Mouse (Mus musculus): ENCODE results near the gene Klhdc8b. TPM values are rescaled to one million over a fixed set of nuclear protein-coding genes. Genes with fewer than 3 reads are reported as not detected.

Klhdc8b gene
- total RNA-seq, 1 experiment = 6.6 TPM

DNA sequence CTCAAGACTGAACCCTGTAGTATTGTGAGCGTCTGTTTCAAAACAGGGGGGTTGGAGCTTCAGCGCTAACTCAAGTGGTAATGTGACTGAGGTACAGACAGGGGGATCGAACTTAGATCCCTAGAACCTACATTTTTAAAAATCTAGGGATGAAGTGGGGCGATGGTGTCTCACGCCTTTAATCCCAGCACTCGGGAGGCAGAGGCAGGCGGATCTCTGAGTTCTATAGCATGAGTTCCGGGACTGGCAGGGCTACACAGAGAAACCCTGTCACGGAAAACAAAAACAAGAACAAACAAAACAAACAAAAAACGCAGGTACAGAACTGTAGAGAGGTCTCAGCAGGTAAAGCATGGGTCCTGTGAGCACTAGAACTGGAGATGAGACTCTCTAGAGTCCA is 4.4 kb downstream of the Klhdc8b start:
- H3K4me3 ChIP-seq (ENCODE audit: insufficient read depth in 1 of 2, low read depth in 1 of 2, low read length in 2 of 2, poor library complexity in 1 of 2, severe bottlenecking in 1 of 2) = no peak overlapping the region
- peaks cover 7 to 21% of the 10 kb centered on the region in 2 experiments for H3K4me1 ChIP-seq (ENCODE audit: control insufficient read depth in 2 of 2, insufficient read depth in 2 of 2, low read length in 2 of 2, poor library complexity in 1 of 2)
- H3K27ac ChIP-seq (ENCODE audit: insufficient read depth, low read depth, low read length, poor library complexity, severe bottlenecking) = no peak overlapping the region
- no peak for TF ChIP-seq ZNF384 (IDR thresholded peaks at IDR 0.05; ENCODE audit: low read depth, low read length)
- no peak for TF ChIP-seq MAFK (IDR thresholded peaks at IDR 0.05; ENCODE audit: insufficient read depth, low read depth, low read length)
- no peak for TF ChIP-seq ZC3H11A (IDR thresholded peaks at IDR 0.05; ENCODE audit: borderline replicate concordance, low read depth, low read length)
- TF ChIP-seq CHD2 (IDR thresholded peaks at IDR 0.05; ENCODE audit: low read depth, low read length) = no peak
- no peak for TF ChIP-seq HCFC1 (IDR thresholded peaks at IDR 0.05; ENCODE audit: borderline replicate concordance, insufficient read depth, low read length)
- no peaks in the 10 kb centered on the region for H3K9me3 ChIP-seq (ENCODE audit: control insufficient read depth, insufficient read depth, low read depth, low read length)
- no peaks in the 10 kb centered on the region for H3K36me3 ChIP-seq (ENCODE audit: control insufficient read depth, insufficient read depth, low read length, poor library complexity, severe bottlenecking)
- in situ Hi-C loops (cut with MboI; ENCODE audit: low sequenced_read_pairs in 2 of 2, unreplicated experiment in 2 of 2) = no loop called here
- H3K9ac ChIP-seq (ENCODE audit: insufficient read depth, low read depth, low read length, poor library complexity, severe bottlenecking) = no peak overlapping the region
- DNase-seq (ENCODE audit: low read depth, low spot score) = no peak

DNA sequence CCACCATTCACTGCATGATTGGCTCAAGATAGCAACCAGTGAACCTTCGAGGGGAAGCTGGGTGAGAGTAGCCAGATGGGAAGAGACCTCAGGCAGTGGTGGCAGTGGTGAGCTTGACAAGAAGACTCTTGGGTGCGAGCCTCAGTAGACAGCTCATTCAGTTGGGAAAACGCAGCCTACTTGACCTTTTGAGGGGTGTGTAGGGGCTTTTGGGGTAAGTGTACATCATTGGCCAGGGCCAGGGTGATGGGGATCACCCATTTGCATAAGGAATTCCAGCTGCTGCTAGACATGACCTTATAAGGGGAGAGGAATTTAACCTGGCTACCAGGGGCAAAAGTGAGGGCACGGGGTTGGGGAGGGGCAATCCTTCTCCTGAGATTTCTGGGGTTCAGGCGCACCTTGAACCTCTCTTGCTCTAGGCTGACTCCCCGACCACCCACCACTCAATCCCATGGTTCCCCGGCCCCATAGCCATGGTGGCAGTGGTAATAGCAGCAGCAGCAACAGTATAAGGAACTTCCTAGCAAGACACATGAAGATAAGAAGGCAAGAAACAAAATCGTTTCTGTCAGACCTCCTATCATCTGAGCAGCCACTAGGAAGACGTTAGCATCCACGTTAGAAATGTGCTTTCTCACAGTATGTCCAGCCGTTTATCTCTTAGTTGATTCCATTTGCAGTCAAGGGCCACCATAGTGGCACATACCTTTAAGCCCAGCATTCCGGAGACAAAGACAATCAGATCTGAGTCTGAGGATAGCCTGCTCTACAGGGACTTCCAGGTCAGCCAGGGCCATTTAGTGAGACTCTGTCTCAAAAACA is 5.4 kb downstream of the Klhdc8b start:
- in situ Hi-C loops (cut with MboI; ENCODE audit: low sequenced_read_pairs in 2 of 2, unreplicated experiment in 2 of 2) = no loop called here

DNA sequence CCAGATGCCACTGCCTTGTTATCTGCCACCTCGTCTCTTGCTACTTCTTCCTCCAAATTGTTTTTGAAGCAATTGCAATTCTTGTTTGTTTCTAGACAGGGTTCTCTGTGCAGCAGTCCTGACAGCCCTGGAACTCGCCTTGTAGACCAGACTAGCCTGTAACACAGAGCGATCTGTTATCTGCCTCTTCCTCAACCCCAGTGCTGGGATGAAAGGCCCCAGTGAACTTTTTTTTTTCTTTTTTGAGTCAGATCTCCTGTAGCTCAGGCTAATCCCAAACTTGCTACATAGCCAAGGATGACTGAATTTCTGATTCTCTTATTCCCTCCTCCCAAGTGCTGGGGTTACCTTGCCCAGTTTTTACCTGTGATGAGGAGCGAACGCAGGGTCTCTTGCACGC is 7.0 kb downstream of the Klhdc8b start:
- DNase-seq (ENCODE audit: low read depth, low spot score) = no peak
- in situ Hi-C loops (cut with MboI; ENCODE audit: low sequenced_read_pairs in 2 of 2, unreplicated experiment in 2 of 2) = no loop called here
- Histone ChIP-seq H3K9me3 (ENCODE audit: control insufficient read depth, insufficient read depth, low read depth, low read length) (no peaks in the 10 kb centered on the region), H3K36me3 (ENCODE audit: control insufficient read depth, insufficient read depth, low read length, poor library complexity, severe bottlenecking) (no peaks in the 10 kb centered on the region), H3K27ac (ENCODE audit: insufficient read depth, low read depth, low read length, poor library complexity, severe bottlenecking) (no peak overlapping the region), H3K4me3 (ENCODE audit: insufficient read depth in 1 of 2, low read depth in 1 of 2, low read length in 2 of 2, poor library complexity in 1 of 2, severe bottlenecking in 1 of 2) (no peak overlapping the region), H3K4me1 (ENCODE audit: control insufficient read depth in 2 of 2, insufficient read depth in 2 of 2, low read length in 2 of 2, poor library complexity in 1 of 2) (peaks cover 7 to 23% of the 10 kb centered on the region in 2 experiments; a peak in 3 of 4 replicates), H3K9ac (ENCODE audit: insufficient read depth, low read depth, low read length, poor library complexity, severe bottlenecking) (no peak overlapping the region)
- TF ChIP-seq ZC3H11A (IDR thresholded peaks at IDR 0.05; ENCODE audit: borderline replicate concordance, low read depth, low read length) (no peak), CHD2 (IDR thresholded peaks at IDR 0.05; ENCODE audit: low read depth, low read length) (no peak), ZNF384 (IDR thresholded peaks at IDR 0.05; ENCODE audit: low read depth, low read length) (no peak)

More for the DNA sequence above, 5.4 kb downstream of the Klhdc8b start:
- Histone ChIP-seq H3K9ac (ENCODE audit: insufficient read depth, low read depth, low read length, poor library complexity, severe bottlenecking) (no peak overlapping the region), H3K4me1 (ENCODE audit: control insufficient read depth in 2 of 2, insufficient read depth in 2 of 2, low read length in 2 of 2, poor library complexity in 1 of 2) (peaks cover 7 to 18% of the 10 kb centered on the region in 2 experiments), H3K9me3 (ENCODE audit: control insufficient read depth, insufficient read depth, low read depth, low read length) (no peaks in the 10 kb centered on the region), H3K36me3 (ENCODE audit: control insufficient read depth, insufficient read depth, low read length, poor library complexity, severe bottlenecking) (no peaks in the 10 kb centered on the region), H3K27ac (ENCODE audit: insufficient read depth, low read depth, low read length, poor library complexity, severe bottlenecking) (no peak overlapping the region; the same call in 1 of the 2 replicates), H3K4me3 (ENCODE audit: insufficient read depth in 1 of 2, low read depth in 1 of 2, low read length in 2 of 2, poor library complexity in 1 of 2, severe bottlenecking in 1 of 2) (no peak overlapping the region)
- no peak for DNase-seq (ENCODE audit: low read depth, low spot score)
- TF ChIP-seq ZC3H11A (IDR thresholded peaks at IDR 0.05; ENCODE audit: borderline replicate concordance, low read depth, low read length) = no peak
- no peak for TF ChIP-seq ZNF384 (IDR thresholded peaks at IDR 0.05; ENCODE audit: low read depth, low read length)
- TF ChIP-seq CHD2 (IDR thresholded peaks at IDR 0.05; ENCODE audit: low read depth, low read length) = no peak
- no peak for TF ChIP-seq HCFC1 (IDR thresholded peaks at IDR 0.05; ENCODE audit: borderline replicate concordance, insufficient read depth, low read length)
- no peak for TF ChIP-seq MAFK (IDR thresholded peaks at IDR 0.05; ENCODE audit: insufficient read depth, low read depth, low read length)

DNA sequence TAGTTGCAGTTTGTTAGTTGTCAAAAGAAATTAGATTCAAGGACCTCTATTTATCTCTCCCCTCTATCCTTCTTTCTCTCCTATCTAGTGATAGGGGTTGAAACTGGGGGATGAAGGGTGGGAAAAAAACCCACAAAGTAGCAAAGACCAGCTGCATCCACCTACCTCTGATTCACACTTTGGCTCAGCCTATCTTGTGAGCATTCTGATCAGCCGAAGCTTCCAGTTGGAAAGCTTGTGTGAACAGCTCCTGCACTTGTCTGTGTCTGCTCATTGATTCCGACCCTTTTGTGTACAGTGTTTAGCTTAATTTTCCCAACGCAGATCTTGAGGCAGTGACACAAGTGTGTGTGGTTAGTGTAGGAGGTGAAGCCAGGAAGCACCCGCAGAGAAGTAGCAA is 7.9 kb downstream of the Klhdc8b start:
- no peak overlapping the region for H3K27ac ChIP-seq (ENCODE audit: insufficient read depth, low read depth, low read length, poor library complexity, severe bottlenecking)
- peaks cover 7 to 26% of the 10 kb centered on the region in 2 experiments; a peak in 3 of 4 replicates for H3K4me1 ChIP-seq (ENCODE audit: control insufficient read depth in 2 of 2, insufficient read depth in 2 of 2, low read length in 2 of 2, poor library complexity in 1 of 2)
- H3K9me3 ChIP-seq (ENCODE audit: control insufficient read depth, insufficient read depth, low read depth, low read length) = no peaks in the 10 kb centered on the region
- TF ChIP-seq ZNF384 (IDR thresholded peaks at IDR 0.05; ENCODE audit: low read depth, low read length) = no peak
- no peak for TF ChIP-seq ZC3H11A (IDR thresholded peaks at IDR 0.05; ENCODE audit: borderline replicate concordance, low read depth, low read length)
- TF ChIP-seq MAFK (IDR thresholded peaks at IDR 0.05; ENCODE audit: insufficient read depth, low read depth, low read length) = no peak
- no peak overlapping the region for H3K4me3 ChIP-seq (ENCODE audit: insufficient read depth in 1 of 2, low read depth in 1 of 2, low read length in 2 of 2, poor library complexity in 1 of 2, severe bottlenecking in 1 of 2)
- DNase-seq (ENCODE audit: low read depth, low spot score) = no peak
- in situ Hi-C loops (cut with MboI; ENCODE audit: low sequenced_read_pairs in 2 of 2, unreplicated experiment in 2 of 2) = no loop called here
- no peak overlapping the region for H3K9ac ChIP-seq (ENCODE audit: insufficient read depth, low read depth, low read length, poor library complexity, severe bottlenecking)
- no peaks in the 10 kb centered on the region for H3K36me3 ChIP-seq (ENCODE audit: control insufficient read depth, insufficient read depth, low read length, poor library complexity, severe bottlenecking)
